Mouse (Mus musculus): ENCODE measurements around the gene Rbm7. TPM values are rescaled to one million over a fixed set of nuclear protein-coding genes. Genes with fewer than 3 reads are reported as not detected.

Gene Rbm7
- polyA plus RNA-seq, 1 experiment from 2014 or later = 123 TPM

DNA sequence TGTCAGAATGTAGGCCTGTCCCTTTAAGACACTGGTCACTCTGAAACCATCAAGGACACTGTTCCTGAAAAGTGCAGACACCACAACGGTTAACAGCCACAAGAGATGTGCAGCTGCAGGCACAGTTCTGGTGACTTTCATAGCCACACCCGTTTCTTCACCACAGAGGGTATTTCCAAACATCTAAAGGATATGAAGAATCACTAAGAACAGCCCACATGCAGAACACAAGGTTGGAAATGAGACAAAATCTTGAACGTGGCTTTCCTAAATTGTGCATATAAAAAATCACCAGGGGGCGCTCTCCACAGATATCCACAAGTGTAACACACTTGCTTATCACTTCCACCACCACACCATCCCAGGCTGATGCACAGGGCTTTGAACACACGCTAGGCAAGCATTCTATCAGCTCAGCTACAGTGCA is 47.3 kb downstream of the Rbm7 start:
- Histone ChIP-seq H3K27me3 (ENCODE audit: low read depth, poor library complexity, severe bottlenecking) (no peaks in the 10 kb centered on the region), H3K27ac (no peak overlapping the region), H3K4me3 (no peak overlapping the region), H3K4me1 (no peaks in the 10 kb centered on the region), H3K36me3 (no peaks in the 10 kb centered on the region), H3K9me3 (replicated peaks) (no peaks in the 10 kb centered on the region)
- 44% methylated on average over 5 of the region's 5 CpGs for WGBS
- DNase-seq (ENCODE audit: low spot score) = no peak

DNA sequence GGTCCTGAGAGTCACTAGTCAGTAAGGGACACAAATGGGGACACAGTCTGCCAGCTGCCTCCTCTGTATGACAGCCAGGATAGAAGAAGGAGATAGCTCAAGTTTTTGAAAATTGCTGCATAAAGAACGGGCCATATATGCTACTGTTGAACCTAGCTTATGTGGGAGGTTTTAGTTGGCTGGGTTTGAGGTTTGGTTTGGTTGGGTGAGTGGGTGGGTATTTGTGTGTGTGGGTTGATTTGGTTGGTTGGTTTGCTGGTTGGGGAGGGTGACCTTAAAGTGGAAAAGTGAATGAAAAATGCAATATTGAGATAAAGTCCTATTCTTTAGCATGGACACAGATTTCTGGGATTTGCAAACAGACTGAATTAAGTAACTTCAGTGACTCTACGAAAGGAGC is 50.3 kb downstream of the Rbm7 start:
- no peaks in the 10 kb centered on the region for H3K4me1 ChIP-seq
- no peak overlapping the region for H3K27ac ChIP-seq
- H3K36me3 ChIP-seq = no peaks in the 10 kb centered on the region
- no peak for DNase-seq (ENCODE audit: low spot score)
- no peak overlapping the region for H3K4me3 ChIP-seq
- H3K9me3 ChIP-seq (replicated peaks) = no peaks in the 10 kb centered on the region
- WGBS = 85% methylated on average over 2 of the region's 2 CpGs
- no peaks in the 10 kb centered on the region for H3K27me3 ChIP-seq (ENCODE audit: low read depth, poor library complexity, severe bottlenecking)

DNA sequence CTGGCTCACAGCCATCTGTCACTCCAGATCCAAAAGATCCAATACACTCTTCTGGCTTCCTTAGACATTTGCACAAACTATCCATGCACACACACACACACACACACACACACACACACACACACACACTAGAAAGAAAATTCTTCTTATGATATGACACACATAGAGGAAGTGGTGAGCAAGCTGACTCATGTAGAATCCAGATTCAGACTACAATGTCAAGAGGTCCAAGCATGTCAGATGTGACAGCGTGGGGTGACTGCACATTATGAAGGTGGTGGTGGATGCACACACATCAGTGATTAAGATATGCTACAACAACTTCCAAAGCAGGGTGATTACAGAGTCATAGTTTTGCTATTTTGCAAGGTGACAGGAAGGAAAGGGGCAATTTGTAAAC is 51.2 kb downstream of the Rbm7 start:
- Histone ChIP-seq H3K27ac (no peak overlapping the region), H3K4me1 (no peaks in the 10 kb centered on the region), H3K9me3 (replicated peaks) (no peaks in the 10 kb centered on the region), H3K27me3 (ENCODE audit: low read depth, poor library complexity, severe bottlenecking) (no peaks in the 10 kb centered on the region), H3K36me3 (no peaks in the 10 kb centered on the region), H3K4me3 (no peak overlapping the region)
- DNase-seq (ENCODE audit: low spot score) = no peak
- WGBS = 97% methylated on average over 1 of the region's 1 CpGs

Small RNAs within 50 kb of the gene (microRNA-seq; reads per million reads assigned to microRNA genes)
- gene Gm23653 = not detected

Other genes starting within 250 kb of the Rbm7 start
- 1.1 and 1.3 TPM in 2 replicates for gene Nxpe2, start 141.8 kb downstream of the Rbm7 start, polyA plus RNA-seq (2016; fragmentation: Nextera tagmentation; extraction: Ambion mirVana)
- 95.8 and 123 TPM in 2 replicates for gene Rexo2, start 14.7 kb downstream of the Rbm7 start, polyA plus RNA-seq (2016; fragmentation: Nextera tagmentation; extraction: Ambion mirVana)
- gene Gm5617, start 143 bp upstream of the Rbm7 start, polyA plus RNA-seq (2016; fragmentation: Nextera tagmentation; extraction: Ambion mirVana) = 23.5 and 26.9 TPM in 2 replicates
- 0.19 TPM in 2 replicates for gene Nnmt, start 109.9 kb upstream of the Rbm7 start, polyA plus RNA-seq (2016; fragmentation: Nextera tagmentation; extraction: Ambion mirVana)